Mouse (Mus musculus) urinary bladder, adult 2 months (tissue): Measurements from ENCODE around the gene Pacsin1. TPM values are rescaled to one million over a fixed set of nuclear protein-coding genes. Genes with fewer than 3 reads are reported as not detected.
A peak's percentile ranks its signal among the peaks of the same experiment; 100 is the strongest.

Experiments
- DNase-seq: peaks from one replicate; pipeline ENCODE4 v3.0.0; 2022; ENCODE audit warnings: low spot score
- polyA plus RNA-seq: library from polyadenylated mRNA; depleted of rRNA; stranded (reverse); fragments of >200 nt; gene quantifications from 2 replicates; pipeline ENCODE4 v1.2.3, GENCODE M21; 2012; rRNA removed

Pacsin1 gene
- 0.67 and 0.96 TPM in 2 replicates for polyA plus RNA-seq

- DNase-seq = no peak
Observed at GRCm38 (mm10) chr17:27655089-27656010, at the start of gene Pacsin1. Pacsin1 (plus strand) TSS chr17:27655509.

- no peak for DNase-seq
Observed at GRCm38 (mm10) chr17:27609576-27609975, 45.7 kb upstream of the Pacsin1 start.

- no peak for DNase-seq
Observed at GRCm38 (mm10) chr17:27610679-27611518, 44.4 kb upstream of the Pacsin1 start.

GRCm38 (mm10) chr17:27611519-27611884, 43.8 kb upstream of the Pacsin1 start:
- no peak for DNase-seq

- no peak for DNase-seq
Observed at GRCm38 (mm10) chr17:27611994-27612393, 43.3 kb upstream of the Pacsin1 start.

GRCm38 (mm10) chr17:27613016-27613415, 42.3 kb upstream of the Pacsin1 start:
- DNase-seq = no peak

GRCm38 (mm10) chr17:27615388-27615787, 39.9 kb upstream of the Pacsin1 start:
- DNase-seq = no peak

GRCm38 (mm10) chr17:27621161-27621560, 34.1 kb upstream of the Pacsin1 start:
- DNase-seq = no peak

- DNase-seq = no peak
Observed at GRCm38 (mm10) chr17:27621705-27622531, 33.4 kb upstream of the Pacsin1 start.

- DNase-seq = peak; percentile 38
Observed at GRCm38 (mm10) chr17:27622611-27623359, 32.5 kb upstream of the Pacsin1 start.

- DNase-seq = peak; percentile 85
Observed at GRCm38 (mm10) chr17:27623360-27624326, 31.7 kb upstream of the Pacsin1 start, which contains the start of gene Nudt3. Nudt3 (minus strand) TSS chr17:27623495.

GRCm38 (mm10) chr17:27625455-27626251, 29.7 kb upstream of the Pacsin1 start:
- no peak for DNase-seq

GRCm38 (mm10) chr17:27626681-27627080, 28.6 kb upstream of the Pacsin1 start:
- DNase-seq = no peak

GRCm38 (mm10) chr17:27627451-27627850, 27.9 kb upstream of the Pacsin1 start:
- no peak for DNase-seq

- no peak for DNase-seq
Observed at GRCm38 (mm10) chr17:27628376-27628775, 26.9 kb upstream of the Pacsin1 start.

GRCm38 (mm10) chr17:27629249-27630020, 25.9 kb upstream of the Pacsin1 start:
- DNase-seq = peak; percentile 45

- peak; percentile 88 for DNase-seq
Observed at GRCm38 (mm10) chr17:27634871-27635574, 20.3 kb upstream of the Pacsin1 start, which contains the start of gene RPS10-NUDT3. RPS10-NUDT3 (minus strand) TSS chr17:27635222.
